Mouse (Mus musculus) stomach, postnatal 0 days (tissue): ENCODE results near the gene Cfap99. TPM values are rescaled to one million over a fixed set of nuclear protein-coding genes. Genes with fewer than 3 reads are reported as not detected.
A peak's percentile ranks its signal among the peaks of the same experiment; 100 is the strongest.

Source experiments
- ATAC-seq: fragments of 200-750 bp; cut with Nextera tagmentation; 2 replicates; pipeline ENCODE4 v1.8.0; 2017; ENCODE audit not compliant: low FRiP score, low TSS enrichment
- DNase-seq: peaks from one replicate; pipeline ENCODE4 v3.0.0-alpha.2; 2016; ENCODE audit warnings: low spot score
- H3K27ac ChIP-seq: fragments of 300-500 bp; sonication (generic); replicated peaks from 2 replicates; pipeline ENCODE4 v1.5.1; 2014; ENCODE audit warnings: mild to moderate bottlenecking, control low read depth
- H3K27me3 ChIP-seq: fragments of 300-500 bp; sonication (generic); 2 replicates; pipeline ENCODE4 v1.6.1; 2014; ENCODE audit warnings: low read length; ENCODE audit not compliant: control insufficient read depth, insufficient read depth
- H3K36me3 ChIP-seq: fragments of 300-500 bp; sonication (generic); 2 replicates; pipeline ENCODE4 v1.6.1; 2014; ENCODE audit warnings: low read length, mixed read lengths; ENCODE audit not compliant: control insufficient read depth, insufficient read depth
- H3K4me1 ChIP-seq: fragments of 300-500 bp; sonication (generic); replicated peaks from 2 replicates; pipeline ENCODE4 v1.6.1; 2014; ENCODE audit warnings: antibody characterized with exemption; ENCODE audit not compliant: control insufficient read depth, insufficient read depth
- H3K4me2 ChIP-seq: fragments of 300-500 bp; sonication (generic); replicated peaks from 2 replicates; pipeline ENCODE4 v1.6.1; 2014; ENCODE audit warnings: low read depth, mild to moderate bottlenecking, control low read depth, moderate library complexity
- H3K4me3 ChIP-seq: fragments of 300-500 bp; sonication (generic); 2 replicates; pipeline ENCODE4 v1.5.1; 2014; ENCODE audit warnings: low read depth, low read length, control low read depth
- H3K9ac ChIP-seq: fragments of 300-500 bp; sonication (generic); 2 replicates; pipeline ENCODE4 v1.6.1; 2014; ENCODE audit warnings: mild to moderate bottlenecking, low read length, control low read depth, mixed read lengths
- H3K9me3 ChIP-seq: fragments of 300-500 bp; sonication (generic); 2 replicates; pipeline ENCODE4 v1.6.1; 2016; ENCODE audit warnings: low read length; ENCODE audit not compliant: control insufficient read depth
- CTCF ChIP-seq: IDR thresholded peaks from 2 replicates; pipeline ENCODE4 v1.5.1; 2016; ENCODE audit warnings: antibody characterized with exemption, low read depth, mild to moderate bottlenecking, moderate library complexity
- EP300 ChIP-seq: optimal IDR thresholded peaks from 2 replicates; pipeline ENCODE3; 2016; ENCODE audit warnings: antibody characterized with exemption
- WGBS: fragments of 180-500 bp; shearing (Covaris S2); extraction: QIAGEN DNeasy Blood & Tissue Kit; methylation state at CpG from one replicate; pipeline ENCODE4 v1.1.7; 2014; 5-methylcytosine and 5-hydroxymethylcytosine counted together
- polyA plus RNA-seq: library from polyadenylated mRNA; unstranded; fragments of >200 nt; fragmentation: Nextera tagmentation; extraction: Ambion mirVana; gene quantifications from 2 replicates; pipeline ENCODE4 v1.2.1, GENCODE M21; 2015

Gene Cfap99
- polyA plus RNA-seq, 1 experiment from 2014 or later, result 0.04 TPM

DNA sequence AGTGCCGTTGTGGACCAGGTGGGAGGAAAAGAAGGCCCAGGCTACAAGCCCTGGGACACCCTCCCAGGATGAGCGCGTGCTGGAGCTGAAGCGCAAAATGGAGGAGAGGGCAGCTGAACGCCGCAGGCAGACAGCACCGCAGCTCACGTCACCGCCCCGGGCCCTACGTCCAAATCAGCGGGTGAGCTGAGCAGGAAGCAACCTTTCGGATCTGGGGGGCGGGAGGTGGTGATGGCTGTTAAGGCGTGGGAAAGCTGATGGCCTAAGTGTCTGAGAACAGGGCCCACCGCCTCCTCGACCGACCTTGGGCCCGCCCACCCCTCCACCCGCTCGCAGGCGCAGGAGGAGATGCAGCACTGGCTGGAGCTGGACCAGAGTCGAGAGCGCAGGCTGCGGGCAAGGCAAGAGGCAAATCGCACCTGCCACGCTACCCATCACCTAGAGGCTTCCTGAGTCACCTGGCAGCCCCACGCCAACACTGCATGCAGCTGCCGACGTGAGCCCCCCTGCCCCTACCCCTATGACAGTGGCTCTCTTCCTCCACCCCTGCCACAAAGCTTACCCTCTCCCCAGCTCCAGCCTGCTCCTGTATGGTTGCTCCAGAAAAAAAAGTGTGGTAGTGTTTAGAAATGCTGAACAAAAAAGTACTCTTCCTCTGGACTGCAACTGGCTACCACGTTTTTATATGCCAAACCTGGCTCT lies 38.6 kb downstream of the Cfap99 start:
- H3K4me1 ChIP-seq, result no peaks in the 10 kb centered on the region
- 10% methylated on average over 26 of the region's 31 CpGs for WGBS
- ATAC-seq (peak; percentile 56; the same call in 1 of the 2 replicates), DNase-seq (peak; percentile 44)
- peak overlapping the region; percentile 61 for H3K9ac ChIP-seq
- TF ChIP-seq EP300, result no peak
- TF ChIP-seq CTCF, result no peak
- no peak overlapping the region; the same call in 1 of the 2 replicates for H3K27ac ChIP-seq
- H3K27me3 ChIP-seq, result no peaks in the 10 kb centered on the region
- H3K4me3 ChIP-seq, result peak overlapping the region; percentile 33
- peak overlapping the region; percentile 59 for H3K4me2 ChIP-seq
- no peaks in the 10 kb centered on the region for H3K36me3 ChIP-seq
- H3K9me3 ChIP-seq, result no peaks in the 10 kb centered on the region

GRCm38 (mm10) chr5:34330136-34330535 lies 41.7 kb downstream of the Cfap99 start:
- no peak overlapping the region for H3K4me3 ChIP-seq
- 79% methylated on average over 2 of the region's 2 CpGs for WGBS
- H3K4me1 ChIP-seq, result no peaks in the 10 kb centered on the region
- DNase-seq (no peak), ATAC-seq (no peak)
- no peaks in the 10 kb centered on the region for H3K9me3 ChIP-seq
- no peak overlapping the region for H3K9ac ChIP-seq
- no peaks in the 10 kb centered on the region for H3K36me3 ChIP-seq
- no peak overlapping the region for H3K4me2 ChIP-seq
- H3K27ac ChIP-seq, result no peak overlapping the region
- no peaks in the 10 kb centered on the region for H3K27me3 ChIP-seq
- no peak for TF ChIP-seq EP300
- TF ChIP-seq CTCF, result no peak

DNA sequence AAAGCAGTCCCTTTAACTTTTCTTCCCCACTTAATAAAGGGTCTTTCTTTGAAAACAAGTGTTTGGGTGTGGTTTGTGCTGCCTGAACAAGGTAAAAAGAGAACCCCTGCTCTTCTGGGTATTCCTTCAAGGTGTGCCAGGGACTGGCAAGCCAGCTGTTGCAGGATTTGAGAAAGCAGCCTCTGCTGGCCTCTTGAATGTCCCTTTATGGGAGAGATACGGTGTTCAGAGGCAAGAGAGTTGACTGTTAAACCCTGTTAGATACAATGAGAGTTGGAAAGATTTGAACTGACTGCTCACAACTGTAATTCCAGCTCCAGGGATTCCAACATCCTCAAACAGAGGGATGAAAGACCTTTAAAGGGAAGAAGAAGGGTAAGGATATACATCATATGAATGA lies 45.7 kb downstream of the Cfap99 start:
- 93% methylated on average over 1 of the region's 1 CpGs for WGBS
- ATAC-seq (no peak), DNase-seq (no peak)
- Histone ChIP-seq H3K36me3 (no peaks in the 10 kb centered on the region), H3K4me3 (no peak overlapping the region), H3K9me3 (no peaks in the 10 kb centered on the region), H3K4me1 (peaks cover 4% of the 10 kb centered on the region; the same call in 1 of the 2 replicates), H3K9ac (no peak overlapping the region), H3K27ac (no peak overlapping the region), H3K27me3 (no peaks in the 10 kb centered on the region), H3K4me2 (no peak overlapping the region)
- TF ChIP-seq CTCF (no peak), EP300 (no peak)

DNA sequence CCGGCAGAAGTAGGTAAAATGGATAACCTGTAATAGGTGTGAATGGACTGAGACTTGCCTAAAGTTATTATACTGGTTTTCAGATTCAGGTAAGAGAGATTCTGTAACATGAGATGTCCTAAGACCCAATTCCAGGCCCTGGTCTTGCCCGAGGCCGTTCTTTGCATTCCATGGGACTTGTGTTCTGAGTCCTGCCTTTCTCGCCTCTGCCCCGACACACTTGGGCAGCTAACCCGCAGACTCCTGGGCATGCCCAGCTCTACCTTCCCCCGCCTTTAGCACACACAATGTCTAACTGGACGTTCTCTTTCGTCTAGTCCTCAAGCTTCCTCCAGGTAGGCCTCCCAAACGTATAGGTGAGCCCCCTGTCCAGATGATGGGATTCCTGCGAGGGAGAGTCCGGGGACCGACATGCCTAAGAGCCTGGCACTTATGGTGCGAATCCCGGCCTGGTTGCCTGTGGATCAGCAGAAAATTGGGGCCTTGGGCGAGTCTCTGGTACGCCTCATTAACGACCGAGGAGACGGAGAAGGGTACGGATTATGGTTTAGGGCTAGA lies 47.2 kb downstream of the Cfap99 start:
- no peaks in the 10 kb centered on the region for H3K27me3 ChIP-seq
- H3K9ac ChIP-seq, result peak overlapping the region; percentile 90
- peak; percentile 41 for ATAC-seq
- peak overlapping the region; percentile 87 for H3K4me2 ChIP-seq
- 2% methylated on average over 21 of the region's 21 CpGs for WGBS
- peak overlapping the region; percentile 89 for H3K27ac ChIP-seq
- H3K4me3 ChIP-seq, result peak overlapping the region; percentile 89
- no peaks in the 10 kb centered on the region for H3K9me3 ChIP-seq
- no peak for TF ChIP-seq CTCF
- TF ChIP-seq EP300, result no peak
- no peak for DNase-seq
- H3K4me1 ChIP-seq, result peaks cover 4% of the 10 kb centered on the region; the same call in 1 of the 2 replicates
- H3K36me3 ChIP-seq, result no peaks in the 10 kb centered on the region

DNA sequence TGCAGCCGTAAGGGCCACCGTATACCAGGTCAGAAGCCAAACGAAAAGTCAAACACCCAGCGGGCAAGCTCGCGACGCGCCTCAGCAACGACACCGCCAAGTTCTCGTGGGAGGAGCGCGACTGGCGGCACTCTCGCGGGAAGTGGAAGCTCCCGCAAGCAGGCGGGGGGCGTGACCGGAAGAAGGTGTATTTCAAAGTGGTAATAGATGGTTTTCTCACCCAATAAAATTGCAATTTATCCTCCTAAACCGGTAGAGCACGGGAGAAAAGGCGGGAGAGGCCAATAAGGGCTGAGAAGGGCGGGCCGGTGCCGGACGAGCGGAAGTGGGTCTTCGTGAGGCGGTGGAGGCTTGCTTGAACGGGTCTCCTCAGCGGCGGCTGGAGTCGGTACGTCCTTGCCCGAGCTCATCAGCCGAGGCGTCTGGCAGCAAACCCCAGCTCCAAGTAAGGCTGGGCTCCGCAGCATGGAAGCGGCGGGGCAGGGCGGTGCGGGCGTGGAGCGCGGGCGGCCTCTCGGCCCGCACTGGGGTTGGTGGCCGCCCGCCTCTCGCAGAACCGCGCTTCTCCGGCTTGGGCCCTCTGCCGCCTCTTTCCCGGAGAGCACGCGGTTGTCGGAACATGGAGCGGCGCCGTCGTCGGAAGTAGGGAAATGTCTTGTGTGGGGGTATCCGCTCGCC lies 47.8 kb downstream of the Cfap99 start, which contains the start of gene Rnf4:
Gene Rnf4, plus strand, starts transcription at position 193 of the 678 bp plus-strand sequence.
- no peaks in the 10 kb centered on the region for H3K36me3 ChIP-seq
- ATAC-seq (peak; percentile 97), DNase-seq (peak; percentile 99)
- no peak for TF ChIP-seq CTCF
- peak; percentile 96 for TF ChIP-seq EP300
- peaks cover 4% of the 10 kb centered on the region; the same call in 1 of the 2 replicates for H3K4me1 ChIP-seq
- H3K27ac ChIP-seq, result peak within 1 kb of the TSS; percentile 99
- WGBS, result under 1% methylated on average over 67 of the region's 67 CpGs
- peak within 1 kb of the TSS; percentile 97 for H3K9ac ChIP-seq
- peak within 1 kb of the TSS; percentile 87 for H3K4me2 ChIP-seq
- H3K9me3 ChIP-seq, result no peaks in the 10 kb centered on the region
- peak within 1 kb of the TSS; percentile 89 for H3K4me3 ChIP-seq
- no peaks in the 10 kb centered on the region for H3K27me3 ChIP-seq
